Mouse (Mus musculus): ENCODE results near the gene Bglap2. TPM values are rescaled to one million over a fixed set of nuclear protein-coding genes. Genes with fewer than 3 reads are reported as not detected.
"Not testable (repeated sequence)": the region's sequence is repeated elsewhere in the genome, so short reads cannot be mapped to it uniquely, and the experiment has no call there.

Gene Bglap2
- polyA plus RNA-seq, 1 experiment: 3.8 TPM

DNA sequence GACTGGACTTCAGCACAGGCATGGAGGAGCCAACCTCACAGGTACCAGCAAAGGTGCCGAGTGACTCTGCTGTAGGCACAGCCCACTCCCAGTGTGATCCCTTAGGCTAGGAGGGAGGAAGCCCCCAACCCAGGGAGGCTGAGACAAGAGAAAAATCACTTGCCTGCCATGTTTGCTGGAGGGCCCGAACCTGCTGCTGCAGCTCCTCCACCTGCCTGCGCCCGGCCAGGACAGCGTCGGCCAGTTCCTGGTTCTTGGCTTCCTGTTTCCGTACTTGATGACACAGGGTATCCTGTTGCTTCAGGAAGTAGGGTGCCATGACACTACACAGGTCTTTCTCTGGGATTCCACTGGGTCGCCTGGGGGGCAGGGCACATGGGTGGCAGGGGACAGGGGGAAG lies 17.2 kb upstream of the Bglap2 start:
- no peak overlapping the region for H3K4me3 ChIP-seq (ENCODE audit: control insufficient read depth, insufficient read depth, low read length)
- no peaks in the 10 kb centered on the region for H3K27me3 ChIP-seq (ENCODE audit: control insufficient read depth, insufficient read depth, low read length)
- H3K4me1 ChIP-seq (replicated peaks; ENCODE audit: control insufficient read depth, insufficient read depth, low read length): peaks cover 16% of the 10 kb centered on the region
- H3K36me3 ChIP-seq (ENCODE audit: control insufficient read depth, insufficient read depth, low read length): no peaks in the 10 kb centered on the region
- no peak for DNase-seq
- no peak overlapping the region for H3K27ac ChIP-seq (ENCODE audit: control insufficient read depth, insufficient read depth, low read length)
- TF ChIP-seq POLR2A (IDR thresholded peaks at IDR 0.05; ENCODE audit: control insufficient read depth, extremely low read depth, insufficient read depth, low read length, poor library complexity): no peak
- TF ChIP-seq CTCF (IDR thresholded peaks at IDR 0.05; ENCODE audit: borderline replicate concordance, control insufficient read depth, extremely low read depth, insufficient read depth, low read length, poor library complexity): no peak
- WGBS: 88% methylated on average over 8 of the region's 8 CpGs

DNA sequence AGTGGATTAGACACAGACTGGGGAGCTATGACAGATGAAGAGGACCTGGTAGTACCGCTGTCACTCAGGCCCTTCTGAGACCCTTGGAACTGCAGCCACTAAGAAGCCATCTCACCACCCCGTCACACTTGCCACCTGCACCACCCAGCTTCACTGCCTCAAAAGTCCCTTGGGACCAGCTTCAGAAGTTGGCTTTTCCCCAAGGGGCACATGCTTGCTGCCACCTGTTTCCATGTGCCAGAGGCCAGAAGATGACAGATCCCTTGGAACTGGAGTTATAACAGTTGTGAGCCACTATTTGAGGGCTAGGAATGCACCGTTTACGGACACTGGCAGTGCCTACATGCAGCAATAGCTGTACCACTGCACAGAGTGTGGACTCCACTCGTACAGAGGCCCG lies 16.8 kb upstream of the Bglap2 start:
- TF ChIP-seq POLR2A (IDR thresholded peaks at IDR 0.05; ENCODE audit: control insufficient read depth, extremely low read depth, insufficient read depth, low read length, poor library complexity): no peak
- TF ChIP-seq CTCF (IDR thresholded peaks at IDR 0.05; ENCODE audit: borderline replicate concordance, control insufficient read depth, extremely low read depth, insufficient read depth, low read length, poor library complexity): no peak
- DNase-seq: no peak
- H3K27ac ChIP-seq (ENCODE audit: control insufficient read depth, insufficient read depth, low read length): no peak overlapping the region
- H3K4me1 ChIP-seq (replicated peaks; ENCODE audit: control insufficient read depth, insufficient read depth, low read length): peaks cover 16% of the 10 kb centered on the region
- no peaks in the 10 kb centered on the region; the same call in 1 of the 2 replicates for H3K36me3 ChIP-seq (ENCODE audit: control insufficient read depth, insufficient read depth, low read length)
- no peaks in the 10 kb centered on the region for H3K27me3 ChIP-seq (ENCODE audit: control insufficient read depth, insufficient read depth, low read length)
- no peak overlapping the region for H3K4me3 ChIP-seq (ENCODE audit: control insufficient read depth, insufficient read depth, low read length)
- 95% methylated on average over 6 of the region's 6 CpGs for WGBS

DNA sequence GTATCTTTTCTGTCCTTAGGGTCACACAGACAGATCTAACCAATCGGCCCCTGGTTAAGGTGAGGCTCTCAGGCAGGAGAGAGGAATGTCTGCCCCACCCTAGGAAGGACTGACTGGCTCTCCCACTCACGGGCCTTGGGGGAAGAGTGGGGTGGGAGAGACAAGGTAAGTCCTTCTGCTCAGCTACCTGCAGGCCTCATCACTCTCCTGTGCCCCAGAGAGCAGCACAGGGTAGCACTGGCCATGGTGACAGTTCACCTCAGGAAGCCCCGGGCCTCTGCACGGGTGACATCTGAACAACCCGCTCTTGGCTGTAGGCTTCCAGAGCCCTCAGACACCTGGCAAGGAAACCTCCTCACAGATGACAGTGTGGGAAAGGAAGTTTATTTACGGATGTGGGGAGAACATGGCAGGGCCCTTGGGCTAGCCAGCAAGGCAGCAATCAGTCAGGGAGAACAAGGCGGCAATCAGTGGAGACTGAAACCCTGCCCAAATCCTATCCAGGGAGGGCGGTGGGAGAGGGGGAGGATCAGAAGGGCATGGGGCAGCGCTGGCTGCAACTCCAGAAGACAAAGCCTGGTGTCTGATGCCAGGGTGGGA lies 15.4 kb upstream of the Bglap2 start:
- Histone ChIP-seq H3K4me3 (ENCODE audit: control insufficient read depth, insufficient read depth, low read length) (no peak overlapping the region), H3K4me1 (replicated peaks; ENCODE audit: control insufficient read depth, insufficient read depth, low read length) (peaks cover 16% of the 10 kb centered on the region), H3K36me3 (ENCODE audit: control insufficient read depth, insufficient read depth, low read length) (no peaks in the 10 kb centered on the region; the same call in 1 of the 2 replicates), H3K27ac (ENCODE audit: control insufficient read depth, insufficient read depth, low read length) (no peak overlapping the region), H3K27me3 (ENCODE audit: control insufficient read depth, insufficient read depth, low read length) (no peaks in the 10 kb centered on the region)
- WGBS: 59% methylated on average over 9 of the region's 9 CpGs
- DNase-seq: no peak
- no peak for TF ChIP-seq POLR2A (IDR thresholded peaks at IDR 0.05; ENCODE audit: control insufficient read depth, extremely low read depth, insufficient read depth, low read length, poor library complexity)
- TF ChIP-seq CTCF (IDR thresholded peaks at IDR 0.05; ENCODE audit: borderline replicate concordance, control insufficient read depth, extremely low read depth, insufficient read depth, low read length, poor library complexity): no peak

DNA sequence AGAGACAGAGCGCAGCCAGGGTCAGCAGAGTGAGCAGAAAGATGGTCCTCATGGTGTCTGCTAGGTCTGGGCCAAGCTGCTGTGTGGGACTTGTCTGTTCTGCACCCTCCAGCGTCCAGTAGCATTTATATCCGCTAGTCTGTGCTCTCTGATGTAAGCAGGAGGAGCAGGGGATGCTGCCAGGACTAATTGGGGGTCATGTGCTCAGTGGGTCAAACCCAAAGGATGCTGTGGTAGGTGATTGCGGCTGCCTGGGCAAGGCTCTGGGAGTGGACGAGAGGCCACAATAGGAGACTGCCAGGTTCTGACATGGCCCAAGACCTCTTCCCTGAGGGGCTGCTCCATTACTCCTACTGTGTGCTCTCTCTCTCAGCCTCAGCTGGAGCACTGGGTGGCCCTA lies 5.9 kb upstream of the Bglap2 start, which contains the start of gene Bglap:
Gene Bglap, minus strand, starts transcription at position 101 of the 400 bp plus-strand sequence.
- TF ChIP-seq POLR2A (IDR thresholded peaks at IDR 0.05; ENCODE audit: control insufficient read depth, extremely low read depth, insufficient read depth, low read length, poor library complexity): no peak
- no peak for TF ChIP-seq CTCF (IDR thresholded peaks at IDR 0.05; ENCODE audit: borderline replicate concordance, control insufficient read depth, extremely low read depth, insufficient read depth, low read length, poor library complexity)
- Histone ChIP-seq H3K27ac (ENCODE audit: control insufficient read depth, insufficient read depth, low read length) (no peak within 1 kb of the TSS), H3K4me3 (ENCODE audit: control insufficient read depth, insufficient read depth, low read length) (no peak within 1 kb of the TSS), H3K36me3 (ENCODE audit: control insufficient read depth, insufficient read depth, low read length) (no peaks in the 10 kb centered on the region), H3K27me3 (ENCODE audit: control insufficient read depth, insufficient read depth, low read length) (no peaks in the 10 kb centered on the region), H3K4me1 (replicated peaks; ENCODE audit: control insufficient read depth, insufficient read depth, low read length) (peaks cover 6% of the 10 kb centered on the region)
- 93% methylated on average over 5 of the region's 5 CpGs for WGBS
- DNase-seq: no peak

DNA sequence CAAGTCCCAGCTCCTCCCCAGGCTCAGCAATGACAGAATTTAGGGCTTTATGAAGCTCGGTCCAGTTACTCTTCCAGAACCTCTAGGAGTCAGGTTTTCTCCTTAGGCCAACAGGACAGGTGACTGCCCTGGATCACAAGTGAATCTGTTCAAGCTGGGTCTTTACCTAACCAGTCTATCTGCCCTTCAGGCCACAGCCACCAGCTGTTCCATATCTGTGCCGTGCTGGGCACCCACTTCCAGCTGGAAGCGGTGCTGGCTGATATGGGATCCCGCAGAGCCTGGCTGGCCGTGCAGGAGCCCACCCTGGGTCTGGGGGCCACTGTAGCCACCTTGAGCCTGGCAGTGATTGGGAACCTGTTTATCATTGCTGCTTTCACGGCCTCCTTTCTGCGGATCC lies 3.9 kb upstream of the Bglap2 start:
- not testable (repeated sequence) for H3K4me3 ChIP-seq (ENCODE audit: control insufficient read depth, insufficient read depth, low read length); DNase-seq; H3K27ac ChIP-seq (ENCODE audit: control insufficient read depth, insufficient read depth, low read length); H3K27me3 ChIP-seq (ENCODE audit: control insufficient read depth, insufficient read depth, low read length); H3K36me3 ChIP-seq (ENCODE audit: control insufficient read depth, insufficient read depth, low read length); H3K4me1 ChIP-seq (replicated peaks; ENCODE audit: control insufficient read depth, insufficient read depth, low read length)
- WGBS: 76% methylated on average over 3 of the region's 7 CpGs

DNA sequence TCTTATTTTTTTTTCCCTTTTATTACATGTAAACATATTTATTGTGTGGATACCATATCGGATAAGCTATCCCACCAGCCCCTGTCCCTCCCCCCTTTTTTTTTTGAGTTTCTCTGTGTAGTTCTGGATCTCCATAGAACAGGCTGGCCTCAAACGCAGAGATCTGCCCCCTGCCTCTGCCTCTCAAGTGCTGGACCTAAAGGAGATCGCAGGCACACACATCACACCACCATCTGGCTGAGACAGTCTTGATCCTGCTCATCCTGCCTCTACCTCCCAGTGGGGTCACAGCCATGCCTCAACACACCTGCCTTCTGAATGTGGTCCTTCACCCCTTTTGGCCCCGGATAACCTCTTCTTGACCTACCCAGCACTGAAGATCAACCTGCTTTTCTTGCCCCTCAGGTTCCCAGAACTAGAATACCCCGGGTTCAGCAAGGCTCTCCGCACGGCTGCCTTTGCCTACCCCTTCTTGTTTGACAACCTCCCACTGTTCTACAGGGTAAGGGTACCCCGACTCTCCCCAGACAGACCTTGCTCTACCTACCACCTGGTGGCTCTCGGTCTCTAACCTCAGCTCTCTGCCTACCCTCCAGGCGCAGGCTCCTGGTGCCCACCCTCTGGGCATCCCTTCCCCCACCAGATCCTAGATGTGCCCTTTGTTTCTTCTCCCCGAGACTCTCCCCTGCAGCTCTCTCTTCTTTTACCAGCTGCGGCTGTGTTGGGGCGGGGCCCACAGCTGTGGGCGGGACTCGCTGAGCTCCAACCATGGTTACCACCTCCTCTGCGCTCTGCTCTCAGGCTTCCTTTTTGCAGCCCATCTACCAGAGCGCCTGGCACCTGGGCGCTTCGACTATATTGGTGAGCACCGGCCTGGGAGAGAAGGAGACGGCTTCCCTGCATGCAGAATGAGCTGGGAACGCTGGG lies 3.2 kb upstream of the Bglap2 start:
- DNase-seq: peak; percentile 68

DNA sequence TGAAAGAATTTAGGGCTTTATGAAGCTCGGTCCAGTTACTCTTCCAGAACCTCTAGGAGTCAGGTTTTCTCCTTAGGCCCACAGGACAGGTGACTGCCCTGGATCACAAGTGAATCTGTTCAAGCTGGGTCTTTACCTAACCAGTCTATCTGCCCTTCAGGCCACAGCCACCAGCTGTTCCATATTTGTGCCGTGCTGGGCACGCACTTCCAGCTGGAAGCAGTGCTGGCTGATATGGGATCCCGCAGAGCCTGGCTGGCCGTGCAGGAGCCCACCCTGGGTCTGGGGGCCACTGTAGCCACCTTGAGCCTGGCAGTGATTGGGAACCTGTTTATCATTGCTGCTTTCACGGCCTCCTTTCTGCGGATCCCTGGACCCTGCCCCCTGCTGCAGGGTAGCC lies 1.9 kb downstream of the Bglap2 start:
- peaks cover 16% of the 10 kb centered on the region for H3K4me1 ChIP-seq (replicated peaks; ENCODE audit: control insufficient read depth, insufficient read depth, low read length)
- not testable (repeated sequence) for H3K27ac ChIP-seq (ENCODE audit: control insufficient read depth, insufficient read depth, low read length); H3K4me3 ChIP-seq (ENCODE audit: control insufficient read depth, insufficient read depth, low read length); H3K27me3 ChIP-seq (ENCODE audit: control insufficient read depth, insufficient read depth, low read length); H3K36me3 ChIP-seq (ENCODE audit: control insufficient read depth, insufficient read depth, low read length); DNase-seq
- WGBS: 73% methylated on average over 7 of the region's 7 CpGs

More for the DNA sequence above, 3.2 kb upstream of the Bglap2 start:
- not testable (repeated sequence) for H3K36me3 ChIP-seq (ENCODE audit: control insufficient read depth, insufficient read depth, low read length); H3K27me3 ChIP-seq (ENCODE audit: control insufficient read depth, insufficient read depth, low read length); H3K4me1 ChIP-seq (replicated peaks; ENCODE audit: control insufficient read depth, insufficient read depth, low read length)
- peak overlapping the region; percentile 20 for H3K4me3 ChIP-seq (ENCODE audit: control insufficient read depth, insufficient read depth, low read length)
- peak overlapping the region; percentile 82 for H3K27ac ChIP-seq (ENCODE audit: control insufficient read depth, insufficient read depth, low read length)
- WGBS: 15% methylated on average over 21 of the region's 22 CpGs

DNA sequence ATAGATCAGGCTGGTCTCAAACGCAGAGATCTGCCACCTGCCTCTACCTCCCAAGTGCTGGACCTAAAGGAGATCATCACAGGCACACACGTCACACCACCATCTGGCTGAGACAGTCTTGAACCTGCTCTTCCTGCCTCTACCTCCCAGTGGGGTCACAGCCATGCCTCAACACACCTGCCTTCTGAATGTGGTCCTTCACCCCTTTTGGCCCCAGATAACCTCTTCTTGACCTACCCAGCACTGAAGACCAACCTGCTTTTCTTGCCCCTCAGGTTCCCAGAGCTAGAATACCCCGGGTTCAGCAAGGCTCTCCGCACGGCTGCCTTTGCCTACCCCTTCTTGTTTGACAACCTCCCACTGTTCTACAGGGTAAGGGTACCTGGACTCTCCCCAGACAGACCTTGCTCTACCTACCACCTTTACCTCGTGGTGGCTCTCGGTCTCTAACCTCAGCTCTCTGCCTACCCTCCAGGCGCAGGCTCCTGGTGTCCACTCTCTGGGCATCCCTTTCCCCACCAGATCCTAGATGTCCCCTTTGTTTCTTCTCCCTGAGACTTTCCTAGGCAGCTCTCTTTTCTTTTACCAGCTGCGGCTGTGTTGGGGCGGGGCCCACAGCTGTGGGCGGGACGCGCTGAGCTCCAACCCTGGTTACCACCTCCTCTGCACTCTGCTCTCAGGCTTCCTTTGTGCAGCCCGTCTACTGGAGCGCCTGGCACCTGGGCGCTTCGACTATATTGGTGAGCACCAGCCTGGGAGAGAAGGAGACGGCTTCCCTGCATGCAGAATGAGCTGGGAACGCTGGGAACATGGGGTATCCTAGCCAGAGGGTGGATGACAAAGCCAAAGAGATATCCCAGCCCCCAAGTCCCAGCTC lies 2.5 kb downstream of the Bglap2 start:
- not testable (repeated sequence) for H3K36me3 ChIP-seq (ENCODE audit: control insufficient read depth, insufficient read depth, low read length); H3K4me3 ChIP-seq (ENCODE audit: control insufficient read depth, insufficient read depth, low read length); H3K27me3 ChIP-seq (ENCODE audit: control insufficient read depth, insufficient read depth, low read length)
- peak; percentile 49 for DNase-seq
- 12% methylated on average over 19 of the region's 19 CpGs for WGBS
- Histone ChIP-seq H3K27ac (ENCODE audit: control insufficient read depth, insufficient read depth, low read length) (peak overlapping the region; percentile 8; the same call in 1 of the 2 replicates), H3K4me1 (replicated peaks; ENCODE audit: control insufficient read depth, insufficient read depth, low read length) (peaks cover 12% of the 10 kb centered on the region)

DNA sequence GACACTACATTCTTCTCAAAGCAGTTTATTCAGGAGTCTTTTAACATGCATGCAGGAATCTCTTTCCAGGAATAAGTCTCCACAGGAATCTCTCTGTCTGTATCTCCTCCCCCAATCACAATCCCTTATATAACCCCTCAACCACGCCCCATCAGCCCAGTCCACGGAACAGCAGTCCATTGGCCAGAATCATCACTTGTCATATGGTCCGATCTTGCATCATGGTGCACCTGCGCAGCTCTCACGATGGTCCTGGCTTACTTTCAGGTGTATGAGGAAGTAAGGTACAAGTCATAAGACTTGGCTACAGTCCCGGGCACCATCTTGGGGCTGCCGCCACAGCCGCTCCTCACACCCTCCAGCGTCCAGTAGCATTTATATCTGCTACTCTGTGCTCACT lies 5.9 kb downstream of the Bglap2 start, which contains the start of gene Bglap3:
Gene Bglap3, minus strand, starts transcription at position 101 of the 400 bp plus-strand sequence.
- not testable (repeated sequence) for H3K27me3 ChIP-seq (ENCODE audit: control insufficient read depth, insufficient read depth, low read length); H3K4me3 ChIP-seq (ENCODE audit: control insufficient read depth, insufficient read depth, low read length); H3K36me3 ChIP-seq (ENCODE audit: control insufficient read depth, insufficient read depth, low read length); DNase-seq; H3K27ac ChIP-seq (ENCODE audit: control insufficient read depth, insufficient read depth, low read length)
- WGBS: 93% methylated on average over 9 of the region's 9 CpGs
- H3K4me1 ChIP-seq (replicated peaks; ENCODE audit: control insufficient read depth, insufficient read depth, low read length): peaks cover 12% of the 10 kb centered on the region
